Comparison of ENCODE assay signal across 27 mouse cellular contexts in the genomic region with DNA sequence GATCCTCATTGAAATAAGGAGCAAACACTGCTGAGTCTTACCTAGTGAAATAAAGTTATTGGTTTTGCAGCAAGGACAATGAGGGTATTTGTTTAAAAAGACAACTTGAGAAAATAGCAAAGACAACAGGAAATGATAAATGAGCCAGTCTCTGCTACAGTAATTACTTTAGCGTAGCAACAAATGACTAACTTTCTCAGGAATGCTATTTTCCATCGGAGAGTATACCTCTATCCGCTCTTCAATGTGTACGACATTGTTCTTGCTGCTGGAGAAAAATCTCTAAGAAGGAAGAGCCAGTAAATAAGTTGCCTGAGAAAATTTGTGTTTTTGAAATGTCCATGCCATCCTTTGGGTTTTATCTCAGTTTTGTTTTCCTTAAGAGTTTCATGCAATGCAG.
A peak's percentile ranks its signal among the peaks of the same experiment; 100 is the strongest.
DNase-seq lines count a peak whose midpoint lies in the region; ATAC-seq and TF ChIP-seq lines count a peak whose summit lies in the region.
"Had no signal": no experiment of that assay in that cellular context is flagged by ENCODE, and none has a peak within 500 bp of the region (broad histone marks: within the 10 kb centered on the region; RNA-seq: fewer than 3 reads in every experiment).

No protein-coding gene starts in this region.

- in situ Hi-C loops in Patski (cut with MboI; ENCODE audit: low pct_unique_long_range_greater_than_20kb): loop anchor here (10.0 kb wide), 1 partner anchor 149 kb away; no protein-coding TSS in a partner anchor

- TF ChIP-seq EP300 in heart, postnatal 0 days (IDR thresholded peaks at IDR 0.05; ENCODE audit: low read depth): no peak

- no peak overlapping the region for H3K9ac ChIP-seq in heart, postnatal 0 days (replicated peaks; ENCODE audit: low read depth, low read length)
- H3K9ac ChIP-seq in hindbrain, embryonic 12.5 days: no peak overlapping the region
- H3K9ac ChIP-seq: embryonic facial prominence, embryonic 13.5 days; forebrain, embryonic 13.5 days; hindbrain, embryonic 15.5 days had no signal

- WGBS in heart, postnatal 0 days: 67% methylated on average over 4 of the region's 4 CpGs
- 48% methylated on average over 4 of the region's 4 CpGs for WGBS in lung, adult 2 months
- WGBS in hindbrain, embryonic 12.5 days: 82% methylated on average over 4 of the region's 4 CpGs

- POLR2A ChIA-PET in Patski (lab: Charles Lee): no interaction called here

- no peak for DNase-seq in heart, postnatal 0 days (ENCODE audit: low spot score)
- DNase-seq in heart, adult 18-20 months: no peak
- peak; percentile 27 for DNase-seq in Muller cell, postnatal 12 days (ENCODE audit: inconsistent ontology term)
- no peak for DNase-seq in Patski (ENCODE audit: low read depth, low spot score)
- no peak for DNase-seq in lung, adult 2 months
- DNase-seq: adrenal gland, postnatal 10 days; adrenal gland, postnatal 36 days; cerebellum, adult 11 months; cerebellum, adult 2 months; cerebellum, adult 9-11 months; cerebellum, postnatal 25 days; embryo, embryonic 11 days; gastrocnemius, postnatal 25 days; heart, postnatal 10 days; heart, postnatal 4 days; kidney, adult 2 months had no signal

- ATAC-seq in heart, postnatal 0 days (ENCODE audit: insufficient read depth, low read depth): no peak
- ATAC-seq in Patski: peak; percentile 75
- no peak for ATAC-seq in hindbrain, embryonic 12.5 days (ENCODE audit: low FRiP score)
- ATAC-seq: forebrain, embryonic 13.5 days; forebrain, embryonic 16.5 days; intestine, postnatal 0 days had no signal

- no peak for TF ChIP-seq CTCF in heart, postnatal 0 days (IDR thresholded peaks at IDR 0.05; ENCODE audit: low read depth)
- no peak for TF ChIP-seq CTCF in Patski (IDR thresholded peaks at IDR 0.05)
- no peak for TF ChIP-seq CTCF in lung, adult 2 months (IDR thresholded peaks at IDR 0.05; ENCODE audit: insufficient read depth, low read length)

- H3K9me3 ChIP-seq in heart, postnatal 0 days (replicated peaks; ENCODE audit: control insufficient read depth, low read length): no peaks in the 10 kb centered on the region
- H3K9me3 ChIP-seq in hindbrain, embryonic 12.5 days (replicated peaks): no peaks in the 10 kb centered on the region
- H3K9me3 ChIP-seq: embryonic facial prominence, embryonic 10.5 days; embryonic facial prominence, embryonic 13.5 days; forebrain, embryonic 10.5 days; forebrain, embryonic 13.5 days; G1E; hindbrain, embryonic 15.5 days had no signal

- no peak overlapping the region for H3K4me3 ChIP-seq in heart, postnatal 0 days (ENCODE audit: low read depth, low read length)
- no peak overlapping the region for H3K4me3 ChIP-seq in lung, adult 2 months (replicated peaks; ENCODE audit: extremely low read depth, low read depth, low read length)
- no peak overlapping the region for H3K4me3 ChIP-seq in hindbrain, embryonic 12.5 days
- H3K4me3 ChIP-seq: embryonic facial prominence, embryonic 10.5 days; embryonic facial prominence, embryonic 13.5 days; forebrain, embryonic 10.5 days; forebrain, embryonic 13.5 days; hindbrain, embryonic 15.5 days had no signal

- no peak overlapping the region for H3K4me2 ChIP-seq in heart, postnatal 0 days (ENCODE audit: low read depth, low read length)
- no peak overlapping the region for H3K4me2 ChIP-seq in hindbrain, embryonic 12.5 days (replicated peaks)
- H3K4me2 ChIP-seq: embryonic facial prominence, embryonic 13.5 days; forebrain, embryonic 13.5 days; heart, embryonic 11.5 days; hindbrain, embryonic 15.5 days had no signal

- CTCF ChIA-PET in Patski (lab: Charles Lee): no interaction called here

- no peaks in the 10 kb centered on the region for H3K27me3 ChIP-seq in heart, postnatal 0 days (ENCODE audit: control insufficient read depth, insufficient read depth, low read length)
- no peaks in the 10 kb centered on the region for H3K27me3 ChIP-seq in Patski
- no peaks in the 10 kb centered on the region for H3K27me3 ChIP-seq in hindbrain, embryonic 12.5 days
- H3K27me3 ChIP-seq: CH12.LX; embryonic facial prominence, embryonic 13.5 days; forebrain, embryonic 13.5 days; hindbrain, embryonic 15.5 days had no signal

- peaks cover 14% of the 10 kb centered on the region for H3K4me1 ChIP-seq in heart, postnatal 0 days (ENCODE audit: control insufficient read depth, insufficient read depth)
- peaks cover 6% of the 10 kb centered on the region for H3K4me1 ChIP-seq in lung, adult 2 months (ENCODE audit: control insufficient read depth, insufficient read depth, low read length)
- H3K4me1 ChIP-seq in hindbrain, embryonic 12.5 days: peaks cover 4% of the 10 kb centered on the region; the same call in 1 of the 2 replicates
- H3K4me1 ChIP-seq: embryonic facial prominence, embryonic 13.5 days had no signal

- 0 out of 2 replicates have a peak overlapping the region, but pooled peaks have one; percentile 15 for H3K27ac ChIP-seq in heart, postnatal 0 days (ENCODE audit: low read depth)
- no peak overlapping the region for H3K27ac ChIP-seq in hindbrain, embryonic 12.5 days
- H3K27ac ChIP-seq: embryonic facial prominence, embryonic 10.5 days; embryonic facial prominence, embryonic 13.5 days; forebrain, embryonic 10.5 days; forebrain, embryonic 13.5 days; hindbrain, embryonic 15.5 days had no signal

- no peak for TF ChIP-seq POLR2A in lung, adult 2 months (IDR thresholded peaks at IDR 0.05; ENCODE audit: borderline replicate concordance, extremely low read depth, low read depth, low read length)

- H3K36me3 ChIP-seq in heart, postnatal 0 days (replicated peaks; ENCODE audit: control insufficient read depth, insufficient read depth, low read length): no peaks in the 10 kb centered on the region
- no peaks in the 10 kb centered on the region for H3K36me3 ChIP-seq in hindbrain, embryonic 12.5 days
- H3K36me3 ChIP-seq: embryonic facial prominence, embryonic 10.5 days; embryonic facial prominence, embryonic 13.5 days; forebrain, embryonic 10.5 days; G1E; hindbrain, embryonic 15.5 days had no signal
